Mouse (Mus musculus) kidney, adult 8-10 months (tissue): ENCODE measurements around the gene Pank2.
"Not testable (repeated sequence)": the region's sequence is repeated elsewhere in the genome, so short reads cannot be mapped to it uniquely, and the experiment has no call there.

Experiments used
- DNase-seq, 2 experiments: peaks; one replicate each; pipeline ENCODE4 v3.0.0; 2022

The Pank2 gene

DNA sequence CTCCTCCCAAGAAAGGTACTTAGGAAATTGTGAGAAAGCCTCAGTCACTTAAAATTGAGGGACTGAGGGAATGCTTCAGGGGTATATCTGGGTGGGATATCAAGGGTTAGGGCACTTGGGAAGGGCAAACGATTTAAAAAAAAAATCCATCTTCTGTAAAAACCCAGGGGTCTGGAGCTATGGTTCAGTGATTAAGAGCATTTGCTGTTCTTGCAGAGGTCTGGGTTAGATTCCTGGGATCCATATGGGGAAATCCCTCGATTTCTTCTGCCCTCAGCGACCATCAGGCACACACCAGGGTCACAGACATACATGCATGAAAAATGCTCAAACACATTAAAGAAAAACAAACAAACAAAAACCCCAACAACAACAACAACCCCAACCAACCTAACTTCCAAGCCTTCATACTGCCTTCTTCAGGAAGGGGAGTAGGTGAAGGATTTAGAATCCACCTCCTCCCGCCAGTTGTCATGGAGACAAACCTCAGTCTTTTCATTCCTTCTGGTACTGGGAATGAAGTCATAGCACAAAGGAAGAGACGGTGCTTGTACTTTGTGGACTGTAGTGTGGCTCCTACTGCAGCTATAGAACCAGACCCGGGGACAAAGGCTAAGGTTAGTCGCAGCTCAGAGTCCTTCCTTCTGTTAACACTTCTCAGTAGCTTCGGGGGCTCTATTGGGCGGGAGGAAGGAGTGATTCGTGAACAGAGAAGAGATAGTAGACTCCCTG, 648 bp upstream of the Pank2 start:
- DNase-seq, result no peak

- no peak for DNase-seq
Measured at GRCm38 (mm10) chr2:131262680-131263670, 680 bp downstream of the Pank2 start.

DNA sequence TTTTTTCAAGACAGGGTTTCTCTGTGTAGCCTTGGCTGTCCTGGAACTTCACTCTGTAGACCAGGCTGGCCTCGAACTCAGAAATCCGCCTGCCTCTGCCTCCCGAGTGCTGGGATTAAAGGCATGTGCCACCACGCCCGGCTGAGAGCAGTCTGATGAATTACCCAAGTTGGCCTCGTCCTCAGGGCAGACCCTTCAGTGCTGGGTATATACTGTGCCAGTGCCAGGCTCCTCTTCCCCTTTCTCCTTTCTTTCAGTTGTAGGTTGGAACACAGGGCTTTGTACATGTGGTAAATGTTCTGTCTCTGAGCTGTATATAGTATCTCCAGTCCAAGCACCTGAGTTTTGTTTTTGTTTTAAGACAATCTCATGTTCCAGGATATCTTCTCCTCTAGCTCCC, 1.7 kb downstream of the Pank2 start:
- no peak for DNase-seq

- DNase-seq, result no peak
Measured at GRCm38 (mm10) chr2:131265056-131265455, 2.8 kb downstream of the Pank2 start.

DNA sequence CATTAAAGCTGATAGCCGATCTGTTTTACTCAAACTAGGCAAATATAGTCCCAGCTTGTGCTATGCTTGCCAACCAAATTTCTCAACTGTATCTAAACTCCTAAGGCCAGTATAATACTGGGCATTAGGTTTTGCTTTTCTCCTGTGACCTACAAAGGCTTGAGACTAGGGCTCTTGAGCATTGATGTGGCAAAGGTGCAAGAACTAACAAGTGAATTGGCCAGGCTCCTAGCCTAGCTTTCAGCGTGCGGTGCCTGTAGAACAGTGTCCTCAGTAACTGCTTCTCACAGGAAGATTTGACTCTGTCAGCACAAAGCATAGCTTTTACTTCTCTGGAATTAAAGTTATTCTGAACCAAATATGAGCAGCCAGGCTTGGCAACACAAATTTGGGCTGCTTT, 13.2 kb downstream of the Pank2 start:
- DNase-seq, result no peak

- DNase-seq, result no peak
Measured at GRCm38 (mm10) chr2:131276722-131277121, 14.4 kb downstream of the Pank2 start.

DNA sequence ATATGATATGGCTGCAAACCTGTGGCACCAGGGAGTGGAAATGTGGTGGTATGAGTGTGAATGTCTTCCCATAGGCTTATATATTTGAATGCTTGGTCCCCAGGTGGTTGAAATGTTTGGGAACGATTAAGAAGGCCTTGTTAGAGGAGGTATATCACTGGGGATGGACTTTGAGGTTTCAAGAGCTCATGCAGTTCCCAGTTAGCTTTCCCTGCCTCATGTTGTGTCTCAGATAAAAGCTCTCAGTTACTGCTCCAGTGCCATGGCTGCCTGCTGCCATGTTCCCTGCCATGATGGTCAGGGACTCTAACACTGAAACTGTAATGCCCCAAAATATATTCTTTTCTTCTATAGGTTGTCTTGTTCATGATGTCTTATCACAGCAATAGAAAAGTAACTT, 19.3 kb downstream of the Pank2 start:
- no peak for DNase-seq

DNA sequence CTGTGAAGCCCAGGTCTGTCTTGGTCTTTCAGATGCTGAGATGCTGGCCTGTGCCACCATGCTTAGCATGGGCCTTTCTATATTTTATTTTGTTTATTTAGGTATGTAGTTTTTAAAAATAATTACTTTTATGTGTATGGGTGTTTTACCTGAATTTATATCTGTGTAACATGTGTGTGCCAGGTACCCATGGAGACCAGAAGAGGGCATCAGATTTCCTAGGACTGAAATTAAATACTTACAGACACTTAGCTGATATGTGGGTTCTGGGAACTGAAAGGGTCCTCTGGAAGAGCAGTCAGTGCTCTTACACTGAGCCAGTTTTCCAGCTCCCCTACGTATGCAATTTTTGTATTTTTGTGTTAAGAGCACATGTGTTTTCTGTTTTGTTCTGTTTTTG, 24.0 kb downstream of the Pank2 start:
- DNase-seq, result no peak

- no peak for DNase-seq
Measured at GRCm38 (mm10) chr2:131290669-131291068, 28.4 kb downstream of the Pank2 start.

- no peak for DNase-seq
Measured at GRCm38 (mm10) chr2:131296746-131297261, 34.5 kb downstream of the Pank2 start.

DNA sequence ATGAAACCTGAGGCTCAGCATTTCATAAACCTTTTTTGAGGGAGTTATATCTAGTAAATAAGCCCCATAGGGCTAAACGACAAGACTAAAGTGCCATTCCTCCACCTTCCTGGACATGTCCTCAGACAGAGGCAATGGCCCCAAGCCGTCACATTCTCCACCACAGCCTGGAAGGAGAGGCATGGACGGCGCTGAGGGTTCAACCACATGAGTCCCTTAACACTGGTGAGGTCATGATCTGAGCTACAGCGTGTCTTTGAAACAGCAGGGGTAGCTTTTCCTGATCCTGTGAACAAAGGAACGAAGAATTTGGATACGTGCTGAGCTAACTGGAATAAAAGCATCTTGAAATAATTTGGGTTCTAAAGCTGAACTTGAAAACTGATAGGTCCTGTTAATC, 36.4 kb downstream of the Pank2 start:
- not testable (repeated sequence) for DNase-seq

- DNase-seq, result no peak
Measured at GRCm38 (mm10) chr2:131300485-131300884, 38.2 kb downstream of the Pank2 start.

GRCm38 (mm10) chr2:131301635-131302034, 39.3 kb downstream of the Pank2 start:
- DNase-seq, result no peak

- DNase-seq, result no peak
Measured at GRCm38 (mm10) chr2:131304497-131304896, 42.2 kb downstream of the Pank2 start.

GRCm38 (mm10) chr2:131305226-131305625, 42.9 kb downstream of the Pank2 start:
- DNase-seq, result not testable (repeated sequence)

DNA sequence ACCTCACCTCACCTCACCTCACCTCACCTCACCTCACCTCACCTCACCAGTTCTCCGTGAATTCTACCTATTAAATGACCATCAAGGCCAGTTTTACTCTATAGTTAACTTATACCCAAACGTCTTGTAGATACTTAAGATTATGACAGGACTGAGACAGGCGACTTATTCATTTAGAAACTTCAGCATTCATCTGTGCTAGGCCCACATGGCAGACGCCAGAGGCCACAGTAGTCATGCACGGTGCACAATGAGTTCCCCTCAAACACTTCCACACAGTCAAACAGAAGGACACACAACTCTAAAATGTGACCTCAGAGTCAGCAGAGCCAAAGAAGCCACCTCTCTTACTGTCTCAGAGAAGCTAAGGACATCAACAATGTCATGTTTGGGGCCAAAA, 45.1 kb downstream of the Pank2 start:
- DNase-seq, result no peak

- no peak for DNase-seq
Measured at GRCm38 (mm10) chr2:131307822-131308221, 45.5 kb downstream of the Pank2 start.

GRCm38 (mm10) chr2:131309296-131309695, 47.0 kb downstream of the Pank2 start:
- peak; percentile 52 to 79 for DNase-seq

DNA sequence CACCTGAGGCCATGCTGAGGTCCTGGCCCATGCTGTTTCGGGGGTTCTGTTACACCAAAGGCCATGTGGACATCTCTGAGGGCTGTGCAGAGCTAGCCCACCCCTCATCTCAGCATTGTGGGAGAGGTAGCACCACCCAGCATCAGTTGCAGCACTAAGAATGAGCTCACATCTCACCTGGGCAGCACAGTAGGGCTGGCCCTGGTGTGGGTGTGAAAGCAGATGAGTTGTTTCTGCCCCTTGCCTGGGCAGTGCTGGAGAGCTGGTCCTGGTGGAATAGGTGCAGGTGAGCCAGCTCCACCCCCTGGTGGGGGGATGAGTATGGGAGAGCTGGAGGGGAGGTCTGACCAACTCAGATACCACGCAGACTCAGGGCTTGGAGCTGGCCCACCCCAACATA, 53.9 kb downstream of the Pank2 start:
- DNase-seq, result no peak

- no peak for DNase-seq
Measured at GRCm38 (mm10) chr2:131319401-131319800, 57.1 kb downstream of the Pank2 start.

GRCm38 (mm10) chr2:131321192-131321591, 58.9 kb downstream of the Pank2 start:
- DNase-seq, result peak; percentile 18 to 32

GRCm38 (mm10) chr2:131323675-131324074, 61.4 kb downstream of the Pank2 start:
- no peak for DNase-seq

- DNase-seq, result no peak
Measured at GRCm38 (mm10) chr2:131326044-131326443, 63.7 kb downstream of the Pank2 start.

GRCm38 (mm10) chr2:131328981-131329380, 66.7 kb downstream of the Pank2 start:
- peak; percentile 46 to 66 for DNase-seq
